Mouse (Mus musculus) mature B cell (primary cell): ENCODE results near the gene Auts2.

Experiments
- in situ Hi-C: fragments of 300-500 bp; cut with MboI; formaldehyde crosslinking; loops from 2 replicates; pipeline ENCODE4 v1.14.3; 2019

Gene Auts2

GRCm38 (mm10) chr5:131524900-131525465, 1018.2 kb downstream of the Auts2 start:
- in situ Hi-C loops: no loop called here

- in situ Hi-C loops: no loop called here
Measured at GRCm38 (mm10) chr5:131519560-131519959, 1023.6 kb downstream of the Auts2 start.

GRCm38 (mm10) chr5:131517677-131518076, 1025.5 kb downstream of the Auts2 start:
- in situ Hi-C loops: no loop called here

- in situ Hi-C loops: no loop called here
Measured at GRCm38 (mm10) chr5:131515707-131516407, 1027.3 kb downstream of the Auts2 start.

GRCm38 (mm10) chr5:131513753-131514152, 1029.4 kb downstream of the Auts2 start:
- in situ Hi-C loops: no loop called here

- in situ Hi-C loops: no loop called here
Measured at GRCm38 (mm10) chr5:131512617-131513016, 1030.5 kb downstream of the Auts2 start.

GRCm38 (mm10) chr5:131510659-131511058, 1032.5 kb downstream of the Auts2 start:
- in situ Hi-C loops: no loop called here

- in situ Hi-C loops: no loop called here
Measured at GRCm38 (mm10) chr5:131509315-131509714, 1033.8 kb downstream of the Auts2 start.

GRCm38 (mm10) chr5:131498865-131499264, 1044.3 kb downstream of the Auts2 start:
- in situ Hi-C loops: no loop called here

GRCm38 (mm10) chr5:131496517-131497216, 1046.5 kb downstream of the Auts2 start:
- in situ Hi-C loops: no loop called here

- in situ Hi-C loops: no loop called here
Measured at GRCm38 (mm10) chr5:131494564-131494963, 1048.6 kb downstream of the Auts2 start.

GRCm38 (mm10) chr5:131492535-131492934, 1050.6 kb downstream of the Auts2 start:
- in situ Hi-C loops: no loop called here

GRCm38 (mm10) chr5:131491843-131492242, 1051.3 kb downstream of the Auts2 start:
- in situ Hi-C loops: no loop called here

- in situ Hi-C loops: no loop called here
Measured at GRCm38 (mm10) chr5:131490811-131491210, 1052.3 kb downstream of the Auts2 start.

- in situ Hi-C loops: no loop called here
Measured at GRCm38 (mm10) chr5:131489846-131490245, 1053.3 kb downstream of the Auts2 start.

GRCm38 (mm10) chr5:131486527-131486926, 1056.6 kb downstream of the Auts2 start:
- in situ Hi-C loops: no loop called here

GRCm38 (mm10) chr5:131475278-131475677, 1067.9 kb downstream of the Auts2 start:
- in situ Hi-C loops: no loop called here

- in situ Hi-C loops: no loop called here
Measured at GRCm38 (mm10) chr5:131468609-131469008, 1074.5 kb downstream of the Auts2 start.

- in situ Hi-C loops: no loop called here
Measured at GRCm38 (mm10) chr5:131466131-131466530, 1077.0 kb downstream of the Auts2 start.

- in situ Hi-C loops: no loop called here
Measured at GRCm38 (mm10) chr5:131463402-131463801, 1079.7 kb downstream of the Auts2 start.

- in situ Hi-C loops: no loop called here
Measured at GRCm38 (mm10) chr5:131459951-131460350, 1083.2 kb downstream of the Auts2 start.

- in situ Hi-C loops: no loop called here
Measured at GRCm38 (mm10) chr5:131459549-131459948, 1083.6 kb downstream of the Auts2 start.

- in situ Hi-C loops: no loop called here
Measured at GRCm38 (mm10) chr5:131458700-131459099, 1084.4 kb downstream of the Auts2 start.
